Mouse (Mus musculus) Patski (cell line): ENCODE measurements around the gene Kalrn. TPM values are rescaled to one million over a fixed set of nuclear protein-coding genes. Genes with fewer than 3 reads are reported as not detected.

Source experiments
- ATAC-seq: fragments of 100-300 bp; one replicate; pipeline ENCODE4 v1.8.0; 2021
- CTCF ChIA-PET: fragments of 350-600 bp; sonication (Branson Sonifier 250); formaldehyde crosslinking; loops from one replicate; lab custom pipeline; 2022; ENCODE audit warnings: inconsistent platforms; lab: Charles Lee
- POLR2A ChIA-PET: fragments of 350-600 bp; sonication (Branson Sonifier 250); formaldehyde crosslinking; loops from one replicate; lab custom pipeline; 2022; ENCODE audit warnings: antibody characterized with exemption, inconsistent platforms; lab: Charles Lee
- DNase-seq: peaks from one replicate; pipeline ENCODE4 v3.0.0-alpha.2; 2011; ENCODE audit warnings: low read depth, low spot score
- H3K27me3 ChIP-seq: fragments of 371-371 bp; one replicate; pipeline ENCODE4 v1.5.1; 2021
- CTCF ChIP-seq: fragments of 100-300 bp; IDR thresholded peaks from one replicate; pipeline ENCODE4 v1.5.1; 2021
- in situ Hi-C: fragments of 300-500 bp; cut with MboI; formaldehyde crosslinking; loops from 3 replicates; pipeline ENCODE4 v1.11.1; 2018; ENCODE audit warnings: low pct_unique_long_range_greater_than_20kb, mixed read lengths
- polyA plus RNA-seq: library from polyadenylated mRNA; unstranded; gene quantifications from one replicate; pipeline ENCODE4 v1.2.3, GENCODE M21; 2021

Gene Kalrn
- polyA plus RNA-seq, 1 experiment from 2014 or later, result 25.1 TPM

- no peaks in the 10 kb centered on the region for H3K27me3 ChIP-seq
- ChIA-PET POLR2A (no interaction called here), CTCF (no interaction called here)
- no peak for DNase-seq
- in situ Hi-C loops, result no loop called here
- no peak for ATAC-seq
- no peak for TF ChIP-seq CTCF
These were observed 106.7 kb downstream of the Kalrn start for GRCm38 (mm10) chr16:34466649-34467048.

- no peak for TF ChIP-seq CTCF
- in situ Hi-C loops, result no loop called here
- no peaks in the 10 kb centered on the region for H3K27me3 ChIP-seq
- ChIA-PET POLR2A (no interaction called here), CTCF (no interaction called here)
- DNase-seq, result no peak
- ATAC-seq, result no peak
These were observed 117.0 kb downstream of the Kalrn start for GRCm38 (mm10) chr16:34456314-34456713.

GRCm38 (mm10) chr16:34445666-34446065, 127.7 kb downstream of the Kalrn start:
- in situ Hi-C loops, result no loop called here
- ATAC-seq (no peak), DNase-seq (no peak)
- ChIA-PET POLR2A (no interaction called here), CTCF (no interaction called here)
- H3K27me3 ChIP-seq, result no peaks in the 10 kb centered on the region
- no peak for TF ChIP-seq CTCF

GRCm38 (mm10) chr16:34441704-34442103, 131.6 kb downstream of the Kalrn start:
- ATAC-seq, result no peak
- ChIA-PET CTCF (interaction anchor here (0.6 kb wide), 1 partner anchor 88 kb away, joined by 3 read pairs; no protein-coding TSS in a partner anchor), POLR2A (no interaction called here)
- H3K27me3 ChIP-seq, result no peaks in the 10 kb centered on the region
- no peak for DNase-seq
- in situ Hi-C loops, result no loop called here
- no peak for TF ChIP-seq CTCF

- ATAC-seq (peak; percentile 73), DNase-seq (peak; percentile 68)
- CTCF ChIA-PET, result no interaction called here
- no peaks in the 10 kb centered on the region for H3K27me3 ChIP-seq
- TF ChIP-seq CTCF, result no peak
- POLR2A ChIA-PET, result no interaction called here
- in situ Hi-C loops, result no loop called here
These were observed 132.3 kb downstream of the Kalrn start for GRCm38 (mm10) chr16:34440994-34441414.

- CTCF ChIA-PET, result no interaction called here
- TF ChIP-seq CTCF, result no peak
- POLR2A ChIA-PET, result no interaction called here
- H3K27me3 ChIP-seq, result no peaks in the 10 kb centered on the region
- in situ Hi-C loops, result no loop called here
- no peak for ATAC-seq
- no peak for DNase-seq
These were observed 133.2 kb downstream of the Kalrn start for GRCm38 (mm10) chr16:34440019-34440615.

- POLR2A ChIA-PET, result interaction anchor here (1.4 kb wide), 1 partner anchor 9 kb away, joined by 3 read pairs; no protein-coding TSS in a partner anchor
These were observed 143.2 kb downstream of the Kalrn start for GRCm38 (mm10) chr16:34430131-34430530.

GRCm38 (mm10) chr16:34427654-34428053, 145.7 kb downstream of the Kalrn start:
- DNase-seq (no peak), ATAC-seq (no peak)
- ChIA-PET CTCF (no interaction called here), POLR2A (no interaction called here)
- in situ Hi-C loops, result no loop called here
- no peak for TF ChIP-seq CTCF
- no peaks in the 10 kb centered on the region for H3K27me3 ChIP-seq

More at GRCm38 (mm10) chr16:34430131-34430530, 143.2 kb downstream of the Kalrn start:
- ATAC-seq (no peak), DNase-seq (no peak)
- in situ Hi-C loops, result no loop called here
- H3K27me3 ChIP-seq, result no peaks in the 10 kb centered on the region
- no peak for TF ChIP-seq CTCF
- CTCF ChIA-PET, result no interaction called here

- no peaks in the 10 kb centered on the region for H3K27me3 ChIP-seq
- ChIA-PET CTCF (no interaction called here), POLR2A (no interaction called here)
- DNase-seq, result no peak
- in situ Hi-C loops, result no loop called here
- ATAC-seq, result no peak
- no peak for TF ChIP-seq CTCF
These were observed 151.9 kb downstream of the Kalrn start for GRCm38 (mm10) chr16:34421473-34421872.

- POLR2A ChIA-PET, result no interaction called here
These were observed 155.4 kb downstream of the Kalrn start for GRCm38 (mm10) chr16:34417966-34418365.

GRCm38 (mm10) chr16:34417383-34417782, 155.9 kb downstream of the Kalrn start:
- no peaks in the 10 kb centered on the region for H3K27me3 ChIP-seq
- ChIA-PET CTCF (no interaction called here), POLR2A (no interaction called here)
- ATAC-seq, result no peak
- in situ Hi-C loops, result no loop called here
- no peak for DNase-seq
- TF ChIP-seq CTCF, result no peak

More at GRCm38 (mm10) chr16:34417966-34418365, 155.4 kb downstream of the Kalrn start:
- in situ Hi-C loops, result no loop called here
- no peak for ATAC-seq
- H3K27me3 ChIP-seq, result no peaks in the 10 kb centered on the region
- TF ChIP-seq CTCF, result no peak
- CTCF ChIA-PET, result no interaction called here
- DNase-seq, result no peak

- in situ Hi-C loops, result no loop called here
- ChIA-PET CTCF (interaction anchor here (1.1 to 1.7 kb wide), 2 partner anchors 9 to 14 kb away, joined by 3 to 4 read pairs; no protein-coding TSS in a partner anchor), POLR2A (no interaction called here)
- no peak for TF ChIP-seq CTCF
- no peak for ATAC-seq
- H3K27me3 ChIP-seq, result no peaks in the 10 kb centered on the region
- no peak for DNase-seq
These were observed 158.8 kb downstream of the Kalrn start for GRCm38 (mm10) chr16:34414581-34414980.
